Mouse (Mus musculus) lung, adult 2 months (tissue): Measurements from ENCODE around the gene Fbxo7. TPM values are rescaled to one million over a fixed set of nuclear protein-coding genes. Genes with fewer than 3 reads are reported as not detected.
"Not testable (repeated sequence)": the region's sequence is repeated elsewhere in the genome, so short reads cannot be mapped to it uniquely, and the experiment has no call there.

Experiments used
- DNase-seq: peaks from one replicate; pipeline ENCODE4 v3.0.0; 2022
- H3K4me1 ChIP-seq: fragments of 200-500 bp; 2 replicates; pipeline ENCODE4 v1.6.1; 2011; ENCODE audit warnings: low read length; ENCODE audit not compliant: control insufficient read depth, insufficient read depth
- H3K4me3 ChIP-seq: fragments of 200-500 bp; replicated peaks from 2 replicates; pipeline ENCODE3; 2011; ENCODE audit warnings: low read depth, mild to moderate bottlenecking, control low read depth, low read length; ENCODE audit errors: extremely low read depth
- CTCF ChIP-seq: fragments of 200-500 bp; IDR thresholded peaks from 2 replicates; pipeline ENCODE4 v1.5.1; 2011; ENCODE audit warnings: mild to moderate bottlenecking, low read length, control low read depth; ENCODE audit not compliant: insufficient read depth
- POLR2A ChIP-seq: fragments of 200-500 bp; IDR thresholded peaks from 2 replicates; pipeline ENCODE4 v1.6.1; 2011; ENCODE audit warnings: low read depth, mild to moderate bottlenecking, control low read depth, low read length, borderline replicate concordance; ENCODE audit errors: extremely low read depth
- WGBS: fragments of 180-500 bp; shearing (Covaris S2); methylation state at CpG from one replicate; pipeline ENCODE4 v1.1.7; 2018; 5-methylcytosine and 5-hydroxymethylcytosine counted together
- polyA plus RNA-seq: library from polyadenylated mRNA; depleted of rRNA; stranded (reverse); fragments of >200 nt; gene quantifications from 2 replicates; pipeline ENCODE4 v1.2.3, GENCODE M21; 2012

Gene Fbxo7
- polyA plus RNA-seq, 1 experiment: 23.9 TPM

DNA sequence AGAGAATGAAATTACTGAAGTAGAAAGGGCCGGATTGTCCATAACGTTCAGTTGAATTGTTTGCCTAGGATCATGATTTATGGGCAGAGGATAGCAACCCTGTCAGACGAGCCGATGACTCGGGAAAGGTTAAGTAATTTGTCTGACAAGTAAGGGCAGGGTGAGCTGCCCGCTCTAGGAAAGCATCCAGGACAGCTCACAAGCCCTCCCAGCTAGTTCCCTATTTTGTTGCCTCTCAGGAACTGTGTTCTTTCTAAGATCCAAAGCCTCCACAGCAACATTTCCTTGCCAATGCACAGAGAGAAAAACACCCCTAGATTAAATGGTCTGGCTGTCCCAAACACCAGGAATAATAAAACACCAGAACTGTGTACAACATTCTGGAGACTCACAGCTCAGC is 11.1 kb upstream of the Fbxo7 start:
- H3K4me1 ChIP-seq: no peaks in the 10 kb centered on the region
- 12% methylated on average over 6 of the region's 6 CpGs for WGBS
- no peak overlapping the region for H3K4me3 ChIP-seq
- TF ChIP-seq POLR2A (no peak), CTCF (no peak)
- no peak for DNase-seq

DNA sequence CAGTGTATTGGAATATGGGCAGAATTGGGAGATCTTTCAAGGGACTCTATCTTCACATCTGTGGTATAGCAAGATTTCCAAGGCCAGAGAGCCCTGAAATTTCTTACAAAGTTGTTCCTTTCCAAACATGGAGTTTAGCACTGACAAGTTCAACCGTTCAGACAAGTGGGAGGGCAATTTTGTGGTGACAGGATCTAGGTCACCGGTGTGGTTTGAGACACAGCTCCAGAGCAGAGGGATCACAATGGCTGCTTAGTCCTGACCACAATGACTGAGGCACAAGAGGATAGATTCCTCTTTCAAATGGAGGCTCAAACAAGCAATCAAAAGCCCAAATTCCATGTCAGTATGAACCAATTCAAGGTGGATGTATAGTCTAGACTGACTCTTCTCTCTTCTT is 10.6 kb upstream of the Fbxo7 start:
- DNase-seq: no peak

DNA sequence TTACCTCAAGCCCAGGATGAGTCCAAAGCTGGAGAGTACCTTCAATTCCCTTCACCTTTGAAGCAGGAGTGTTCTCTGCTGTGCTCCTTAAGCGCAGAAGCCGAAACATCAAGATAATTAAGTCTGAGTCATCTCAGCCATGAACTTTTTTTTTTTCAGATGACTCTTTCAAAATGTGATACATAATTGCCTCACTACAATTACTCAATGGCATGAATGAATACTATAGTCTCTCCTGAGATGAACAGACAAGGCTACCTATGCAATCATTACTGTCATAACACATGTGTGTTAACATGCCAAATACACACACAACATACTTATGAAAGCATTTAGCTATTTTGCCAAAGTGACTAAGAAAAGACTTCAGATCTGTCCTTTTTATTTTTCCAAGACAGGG is 10.0 kb upstream of the Fbxo7 start, which contains the start of gene Bpifc:
Bpifc (minus strand) TSS at position 115 of the 400 bp plus-strand sequence.
- Histone ChIP-seq H3K4me1 (no peaks in the 10 kb centered on the region), H3K4me3 (no peak within 1 kb of the TSS)
- TF ChIP-seq CTCF (no peak), POLR2A (no peak)
- no peak for DNase-seq
- 81% methylated on average over 2 of the region's 2 CpGs for WGBS

More for the DNA sequence above, 10.6 kb upstream of the Fbxo7 start:
- no peaks in the 10 kb centered on the region for H3K4me1 ChIP-seq
- TF ChIP-seq CTCF (no peak), POLR2A (no peak)
- H3K4me3 ChIP-seq: no peak overlapping the region
- 57% methylated on average over 2 of the region's 2 CpGs for WGBS

DNA sequence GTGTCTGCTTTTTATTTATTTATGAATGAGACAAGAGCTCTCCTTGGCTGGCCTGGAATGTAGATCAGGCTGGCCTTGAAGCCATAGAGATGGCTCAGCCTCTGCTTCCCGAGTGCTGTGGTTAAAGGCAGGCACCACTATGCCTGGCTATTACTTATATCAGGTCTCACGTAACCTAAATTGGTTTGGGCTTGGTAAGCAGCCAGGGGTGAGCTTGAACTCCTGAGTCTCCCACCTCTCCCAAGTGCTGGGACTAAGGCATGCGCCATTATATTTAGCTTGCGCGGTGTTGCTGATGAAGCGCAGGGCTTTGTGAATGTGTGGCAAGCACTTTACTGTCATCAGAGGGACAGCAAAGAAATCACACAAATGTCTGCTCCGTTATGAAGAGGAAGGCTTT is 4.0 kb upstream of the Fbxo7 start:
- no peak for DNase-seq
- TF ChIP-seq CTCF (no peak), POLR2A (no peak)
- no peak overlapping the region for H3K4me3 ChIP-seq
- peaks cover 2% of the 10 kb centered on the region for H3K4me1 ChIP-seq
- WGBS: 90% methylated on average over 7 of the region's 7 CpGs

DNA sequence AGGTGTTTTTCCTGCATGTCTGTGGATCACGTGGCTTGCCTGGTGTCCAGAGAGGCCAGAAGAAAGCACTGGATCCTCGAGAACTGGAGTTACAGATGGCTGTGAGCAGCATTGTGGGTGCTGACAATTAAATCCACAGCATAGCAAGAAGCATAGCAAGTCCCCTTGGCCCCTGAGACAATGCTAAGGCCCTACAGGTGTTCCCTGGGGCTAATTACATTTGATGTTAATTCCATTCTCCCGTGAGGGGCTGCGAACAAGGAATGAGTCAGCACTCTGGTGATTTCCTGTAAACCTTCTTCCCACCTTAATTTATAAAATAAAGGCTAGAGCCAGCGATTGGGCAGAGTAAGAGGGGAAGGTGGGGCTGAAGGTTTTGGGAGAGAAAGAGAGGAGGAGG is 3.0 kb upstream of the Fbxo7 start:
- WGBS: 46% methylated on average over 5 of the region's 5 CpGs
- DNase-seq: no peak
- TF ChIP-seq POLR2A (no peak), CTCF (no peak)

DNA sequence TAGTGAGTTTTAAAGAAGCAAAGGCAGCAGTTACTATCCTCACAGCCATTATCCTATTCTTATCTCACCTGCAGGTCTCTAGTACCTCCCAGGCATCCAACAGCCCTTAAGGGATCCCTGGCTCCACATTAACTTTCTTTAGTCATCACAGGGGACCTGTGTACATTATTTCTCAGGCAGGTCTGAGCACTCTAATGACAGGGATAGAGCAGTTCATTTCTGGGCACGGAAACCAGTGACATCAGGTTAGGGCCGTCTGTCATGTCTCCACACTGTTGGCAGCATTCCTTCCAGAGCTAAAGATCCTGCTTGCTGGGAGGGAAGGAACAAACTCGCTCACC is 394 bp upstream of the Fbxo7 start:
- H3K4me1 ChIP-seq: peaks cover 2% of the 10 kb centered on the region
- WGBS: 0% methylated on average over 3 of the region's 3 CpGs
- H3K4me3 ChIP-seq: peak overlapping the region; percentile 22
- DNase-seq: no peak
- TF ChIP-seq POLR2A (no peak), CTCF (no peak)

More for the DNA sequence above, 3.0 kb upstream of the Fbxo7 start:
- H3K4me3 ChIP-seq: no peak overlapping the region
- peaks cover 2% of the 10 kb centered on the region for H3K4me1 ChIP-seq

DNA sequence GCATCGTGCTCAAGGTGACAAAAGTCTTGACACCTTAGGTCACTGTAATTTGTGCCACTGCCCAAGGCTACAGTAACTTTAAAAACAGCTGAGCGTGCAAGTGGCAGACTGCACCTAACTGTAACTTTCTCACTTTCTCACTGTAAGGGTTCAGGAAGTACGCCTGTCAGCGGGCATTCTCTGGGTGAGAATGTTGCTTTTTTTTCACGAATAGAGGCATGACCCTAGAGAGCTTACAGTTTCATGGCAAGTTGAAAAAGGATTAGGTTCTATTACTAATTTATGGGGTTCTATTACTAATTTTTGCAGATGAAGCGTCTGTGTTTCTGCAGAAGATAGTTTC is 673 bp downstream of the Fbxo7 start:
- no peak for TF ChIP-seq POLR2A
- TF ChIP-seq CTCF: no peak
- no peak for DNase-seq
- WGBS: 4% methylated on average over 6 of the region's 6 CpGs
- peaks cover 2% of the 10 kb centered on the region for H3K4me1 ChIP-seq
- peak overlapping the region; percentile 85 for H3K4me3 ChIP-seq

DNA sequence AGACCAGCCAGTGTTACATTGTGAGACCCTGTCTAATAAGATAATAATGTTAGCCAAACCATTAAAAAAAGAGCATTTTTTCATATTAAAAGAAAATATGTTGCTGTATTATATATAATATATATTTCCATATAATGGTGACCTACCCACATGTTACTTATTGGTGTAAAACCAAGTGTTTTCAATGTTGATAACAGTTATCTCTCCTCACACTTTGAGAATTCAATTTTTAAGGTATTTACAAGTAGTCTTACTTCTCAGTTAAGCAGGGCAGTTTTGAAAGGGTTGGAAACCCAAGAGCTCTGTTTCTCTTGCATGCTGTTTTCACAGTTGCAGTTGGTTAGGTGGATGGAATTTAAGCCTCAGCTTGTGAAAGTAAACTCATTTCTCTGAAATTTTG is 1.4 kb downstream of the Fbxo7 start:
- TF ChIP-seq POLR2A: no peak
- no peak for TF ChIP-seq CTCF
- no peak for DNase-seq
- Histone ChIP-seq H3K4me3 (no peak overlapping the region), H3K4me1 (peaks cover 2% of the 10 kb centered on the region)

DNA sequence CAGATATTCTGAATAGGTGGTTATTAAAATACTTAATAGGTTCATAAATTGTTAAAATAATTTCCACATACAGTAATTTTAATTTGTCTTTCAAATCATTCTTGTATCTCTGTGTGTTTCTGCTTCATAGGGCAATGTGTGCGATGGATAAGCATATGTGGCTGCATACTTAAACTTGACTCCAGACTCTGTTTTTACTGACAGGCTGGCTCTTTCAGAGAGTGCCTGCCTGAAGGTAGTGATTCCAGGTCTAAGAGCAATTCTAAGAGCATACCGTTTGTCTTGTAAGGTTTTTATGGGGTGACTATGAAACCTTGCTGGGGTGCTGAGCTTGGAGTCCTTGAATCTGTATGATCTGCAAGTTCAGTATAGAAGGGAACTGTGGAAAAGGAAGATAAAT is 4.1 kb downstream of the Fbxo7 start:
- 85% methylated on average over 2 of the region's 2 CpGs for whole genome bisulfite sequencing
- H3K4me3 ChIP-seq: no peak overlapping the region
- DNase-seq: no peak
- H3K4me1 ChIP-seq: peaks cover 2% of the 10 kb centered on the region
- TF ChIP-seq CTCF (no peak), POLR2A (no peak)

DNA sequence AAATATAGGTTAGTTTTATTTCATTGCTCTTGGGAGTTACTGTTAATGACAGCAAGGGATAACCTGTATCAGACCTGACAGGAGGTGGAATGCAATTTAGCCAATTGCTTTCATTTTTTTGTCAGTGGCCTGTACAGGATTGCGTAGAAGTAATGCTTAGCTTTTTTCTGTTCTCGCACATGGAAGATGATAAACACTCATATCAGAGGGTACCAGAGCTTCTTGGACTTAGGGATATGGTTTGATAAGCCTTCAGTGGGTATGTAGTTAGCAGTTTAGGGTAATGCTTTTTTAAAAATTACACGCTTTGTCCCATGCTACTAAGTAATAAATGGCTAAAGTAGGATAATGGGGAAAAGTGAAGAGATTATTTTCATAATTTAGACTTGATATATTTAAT is 4.6 kb downstream of the Fbxo7 start:
- no peak for DNase-seq
- WGBS: 94% methylated on average over 3 of the region's 3 CpGs
- Histone ChIP-seq H3K4me3 (no peak overlapping the region), H3K4me1 (peaks cover 2% of the 10 kb centered on the region)
- no peak for TF ChIP-seq CTCF
- TF ChIP-seq POLR2A: no peak

DNA sequence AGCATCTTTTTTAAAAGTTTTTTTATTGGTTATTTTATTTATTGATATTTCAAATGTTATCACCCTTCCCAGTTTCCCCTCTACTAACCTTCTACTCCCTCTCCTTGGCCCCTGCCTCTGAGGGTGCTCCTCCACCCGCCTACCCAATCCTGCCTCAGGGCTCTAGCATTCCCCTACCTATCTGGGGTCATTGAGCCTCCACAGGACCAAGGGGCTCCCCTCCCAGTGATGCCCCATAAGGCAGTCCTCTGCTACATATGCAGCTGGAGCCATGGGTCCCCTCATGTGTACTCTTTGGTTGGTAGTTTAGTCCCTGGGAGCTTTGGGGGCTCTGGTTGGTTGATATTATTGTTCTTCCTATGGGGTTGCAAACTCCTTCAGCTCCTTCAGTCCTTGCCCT is 5.0 kb downstream of the Fbxo7 start:
- not testable (repeated sequence) for H3K4me1 ChIP-seq, DNase-seq, H3K4me3 ChIP-seq
- WGBS: 80% methylated on average over 1 of the region's 1 CpGs

DNA sequence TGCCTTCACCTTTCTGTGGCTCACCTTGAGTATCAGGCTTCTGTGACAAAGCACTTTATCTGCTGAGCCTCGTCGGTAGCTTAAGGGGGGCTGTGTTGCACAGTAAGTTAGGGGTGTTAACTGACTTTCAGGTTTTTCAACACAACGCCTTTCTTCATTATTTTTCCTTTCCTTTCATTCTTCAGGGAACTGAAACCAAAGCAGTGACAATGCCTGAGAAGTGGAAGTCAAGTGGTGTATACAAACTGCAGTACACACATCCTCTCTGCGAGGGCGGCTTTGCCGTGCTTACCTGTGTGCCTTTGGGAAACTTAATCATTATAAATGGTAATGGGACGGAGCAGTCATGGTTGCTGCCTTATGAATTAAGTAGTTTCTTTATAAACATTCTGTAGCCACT is 9.0 kb downstream of the Fbxo7 start:
- Histone ChIP-seq H3K4me1 (no peaks in the 10 kb centered on the region), H3K4me3 (no peak overlapping the region)
- DNase-seq: no peak
- WGBS: 73% methylated on average over 7 of the region's 7 CpGs
- TF ChIP-seq POLR2A: no peak
- no peak for TF ChIP-seq CTCF
